Mouse (Mus musculus): ENCODE measurements around the gene Tceal8. TPM values are rescaled to one million over a fixed set of nuclear protein-coding genes. Genes with fewer than 3 reads are reported as not detected.
"Not testable (repeated sequence)": the region's sequence is repeated elsewhere in the genome, so short reads cannot be mapped to it uniquely, and the experiment has no call there.

The Tceal8 gene
- total RNA-seq (2021) = 10 to 100 TPM; 36.8 to 42.7 TPM
- long read RNA-seq, experiment 1, transcript Tceal8-201 (3 exons, 1,250 nt) = major isoform, 46 of 48 reads
- long read RNA-seq, experiment 1, partial matches to known transcripts = 1 of 48 reads
- long read RNA-seq, experiment 1, other reads (novel, unspliced or antisense) = 1 of 48 reads
- long read RNA-seq, experiment 2, transcript Tceal8-201 (3 exons, 1,250 nt) = major isoform, 37 of 38 reads
- long read RNA-seq, experiment 2, partial matches to known transcripts = 1 of 38 reads
- long read RNA-seq, experiment 2, other reads (novel, unspliced or antisense) = 0 of 38 reads

GRCm38 (mm10) chrX:136172118-136172551 lies at the start of gene Tceal8:
TSS of gene Tceal8 (minus strand) at chrX:136172342.
- DNase-seq (ENCODE audit: low spot score in 2 of 2) = peak; percentile 71 to 89
- intact Hi-C loops (cut with DNase I) = no loop called here

- intact Hi-C loops (cut with DNase I) = no loop called here
- no peak for DNase-seq (ENCODE audit: low spot score in 2 of 2)
These were observed 44.2 kb upstream of the Tceal8 start for GRCm38 (mm10) chrX:136216303-136216702.

GRCm38 (mm10) chrX:136214729-136215677 lies 42.9 kb upstream of the Tceal8 start, which contains the start of the genes Tceal7 and Bex1:
TSS of gene Tceal7 (plus strand) at chrX:136214779.
TSS of gene Bex1 (minus strand) at chrX:136215513.
- DNase-seq (ENCODE audit: low spot score in 2 of 2); intact Hi-C loops (cut with DNase I): not testable (repeated sequence)

GRCm38 (mm10) chrX:136213396-136213795 lies 41.3 kb upstream of the Tceal8 start:
- intact Hi-C loops (cut with DNase I) = no loop called here

GRCm38 (mm10) chrX:136204406-136204805 lies 32.3 kb upstream of the Tceal8 start:
- DNase-seq (ENCODE audit: low spot score in 2 of 2) = no peak

More at GRCm38 (mm10) chrX:136213396-136213795, 41.3 kb upstream of the Tceal8 start:
- DNase-seq (ENCODE audit: low spot score in 2 of 2) = no peak

GRCm38 (mm10) chrX:136203664-136204066 lies 31.5 kb upstream of the Tceal8 start, which contains the start of gene Tceal5:
TSS of gene Tceal5 (minus strand) at chrX:136203876.
- intact Hi-C loops (cut with DNase I) = no loop called here
- DNase-seq (ENCODE audit: low spot score in 2 of 2) = peak; percentile 71 to 73

More at GRCm38 (mm10) chrX:136204406-136204805, 32.3 kb upstream of the Tceal8 start:
- intact Hi-C loops (cut with DNase I) = no loop called here

- intact Hi-C loops (cut with DNase I) = no loop called here
- DNase-seq (ENCODE audit: low spot score in 2 of 2) = no peak
These were observed 31.1 kb upstream of the Tceal8 start for GRCm38 (mm10) chrX:136203257-136203656.

GRCm38 (mm10) chrX:136196873-136197272 lies 24.7 kb upstream of the Tceal8 start:
- intact Hi-C loops (cut with DNase I) = no loop called here

GRCm38 (mm10) chrX:136195193-136195944 lies 23.2 kb upstream of the Tceal8 start:
- DNase-seq (ENCODE audit: low spot score in 2 of 2) = no peak
- intact Hi-C loops (cut with DNase I) = no loop called here

More at GRCm38 (mm10) chrX:136196873-136197272, 24.7 kb upstream of the Tceal8 start:
- peak in 1 of 2 experiments; percentile 13 for DNase-seq (ENCODE audit: low spot score in 2 of 2)

- intact Hi-C loops (cut with DNase I) = no loop called here
These were observed 11.0 kb upstream of the Tceal8 start for GRCm38 (mm10) chrX:136183107-136183506.

GRCm38 (mm10) chrX:136180897-136181553 lies 8.9 kb upstream of the Tceal8 start:
- DNase-seq (ENCODE audit: low spot score in 2 of 2) = no peak
- intact Hi-C loops (cut with DNase I) = no loop called here

More at GRCm38 (mm10) chrX:136183107-136183506, 11.0 kb upstream of the Tceal8 start:
- DNase-seq (ENCODE audit: low spot score in 2 of 2) = no peak

GRCm38 (mm10) chrX:136172786-136173185 lies 644 bp upstream of the Tceal8 start:
- intact Hi-C loops (cut with DNase I) = no loop called here
- no peak for DNase-seq (ENCODE audit: low spot score in 2 of 2)

GRCm38 (mm10) chrX:136171189-136172117 lies 689 bp downstream of the Tceal8 start:
- intact Hi-C loops (cut with DNase I) = no loop called here

GRCm38 (mm10) chrX:136170625-136171024 lies 1.5 kb downstream of the Tceal8 start:
- no peak for DNase-seq (ENCODE audit: low spot score in 2 of 2)
- intact Hi-C loops (cut with DNase I) = no loop called here

More at GRCm38 (mm10) chrX:136171189-136172117, 689 bp downstream of the Tceal8 start:
- peak; percentile 58 to 61 for DNase-seq (ENCODE audit: low spot score in 2 of 2)

GRCm38 (mm10) chrX:136144195-136144594 lies 27.9 kb downstream of the Tceal8 start:
- intact Hi-C loops (cut with DNase I) = no loop called here
- DNase-seq (ENCODE audit: low spot score in 2 of 2) = no peak

- intact Hi-C loops (cut with DNase I) = no loop called here
These were observed 28.4 kb downstream of the Tceal8 start for GRCm38 (mm10) chrX:136143711-136144110.

GRCm38 (mm10) chrX:136141385-136141784 lies 30.8 kb downstream of the Tceal8 start:
- intact Hi-C loops (cut with DNase I) = no loop called here
- no peak for DNase-seq (ENCODE audit: low spot score in 2 of 2)

More at GRCm38 (mm10) chrX:136143711-136144110, 28.4 kb downstream of the Tceal8 start:
- DNase-seq (ENCODE audit: low spot score in 2 of 2) = no peak

All from left cerebral cortex, postnatal 14 days (tissue).